Mouse (Mus musculus) myocyte (in vitro differentiated cells): ENCODE measurements around the gene Tbce. TPM values are rescaled to one million over a fixed set of nuclear protein-coding genes. Genes with fewer than 3 reads are reported as not detected.

Experiments
- H3K27me3 ChIP-seq: one replicate; pipeline ENCODE4 v1.6.1; 2011; ENCODE audit not compliant: control insufficient read depth, insufficient read depth, insufficient read length
- H3K36me3 ChIP-seq: one replicate; pipeline ENCODE4 v1.6.1; 2011; ENCODE audit not compliant: control insufficient read depth, insufficient read depth
- H3K4me2 ChIP-seq: one replicate; pipeline ENCODE4 v1.6.1; 2011; ENCODE audit warnings: low read depth, control low read depth
- H3K4me3 ChIP-seq: one replicate; pipeline ENCODE4 v1.5.1; 2011; ENCODE audit warnings: mild to moderate bottlenecking, control low read depth, moderate library complexity
- H3K79me2 ChIP-seq: one replicate; pipeline ENCODE4 v1.6.1; 2011; ENCODE audit not compliant: control insufficient read depth, insufficient read depth
- H3ac ChIP-seq: one replicate; pipeline ENCODE4 v1.6.1; 2011; ENCODE audit not compliant: control insufficient read depth, insufficient read length
- CEBPB ChIP-seq: IDR thresholded peaks from 2 replicates; pipeline ENCODE4 v1.6.1; 2011; ENCODE audit warnings: mild to moderate bottlenecking, moderate library complexity; ENCODE audit not compliant: poor library complexity, insufficient read depth, severe bottlenecking
- E2F4 ChIP-seq: IDR thresholded peaks from one replicate; pipeline ENCODE4 v1.6.1; 2011; ENCODE audit warnings: mild to moderate bottlenecking, control low read depth, moderate library complexity; ENCODE audit not compliant: insufficient read depth
- MAX ChIP-seq: IDR thresholded peaks from one replicate; pipeline ENCODE4 v1.6.1; 2011; ENCODE audit warnings: low read depth, mild to moderate bottlenecking, control low read depth
- MYOD1 ChIP-seq, 3 experiments: IDR thresholded peaks; one replicate each; pipeline ENCODE4 v1.6.1; 2011; ENCODE audit warnings: control low read depth in 2 of 3, low read depth in 2 of 3, mild to moderate bottlenecking in 2 of 3, moderate library complexity in 1 of 3; ENCODE audit not compliant: insufficient read length in 2 of 3, control insufficient read depth in 1 of 3
- MYOG ChIP-seq, 3 experiments: IDR thresholded peaks; one replicate each; pipeline ENCODE4 v1.6.1; 2011; ENCODE audit warnings: control low read depth in 2 of 3, low read depth in 2 of 3, mild to moderate bottlenecking in 2 of 3; ENCODE audit not compliant: insufficient read length in 2 of 3, control insufficient read depth in 1 of 3, insufficient read depth in 1 of 3
- POLR2A ChIP-seq: IDR thresholded peaks from one replicate; pipeline ENCODE4 v1.6.1; 2011; ENCODE audit warnings: low read depth, mild to moderate bottlenecking, control low read depth, moderate library complexity; ENCODE audit not compliant: insufficient read length
- POLR2AphosphoS2 ChIP-seq: IDR thresholded peaks from one replicate; pipeline ENCODE4 v1.6.1; 2011; ENCODE audit warnings: low read depth, control low read depth; ENCODE audit not compliant: insufficient read length
- REST ChIP-seq: IDR thresholded peaks from one replicate; pipeline ENCODE4 v1.6.1; 2011; ENCODE audit warnings: mild to moderate bottlenecking, control low read depth, moderate library complexity; ENCODE audit not compliant: insufficient read depth, insufficient read length
- SRF ChIP-seq: IDR thresholded peaks from one replicate; pipeline ENCODE4 v1.6.1; 2011; ENCODE audit warnings: low read depth; ENCODE audit not compliant: control insufficient read depth, insufficient read length
- TCF12 ChIP-seq: IDR thresholded peaks from one replicate; pipeline ENCODE4 v1.6.1; 2011; ENCODE audit warnings: mild to moderate bottlenecking, control low read depth; ENCODE audit not compliant: poor library complexity, insufficient read depth, severe bottlenecking
- TCF3 ChIP-seq: IDR thresholded peaks from one replicate; pipeline ENCODE4 v1.6.1; 2011; ENCODE audit warnings: low read depth, control low read depth; ENCODE audit not compliant: insufficient read length
- USF1 ChIP-seq: IDR thresholded peaks from one replicate; pipeline ENCODE4 v1.6.1; 2011; ENCODE audit warnings: low read depth, mild to moderate bottlenecking, control low read depth, moderate library complexity
- polyA plus RNA-seq: library from polyadenylated mRNA; unstranded; fragments of >200 nt; fragmentation: generic; extraction: Trizol; gene quantifications from one replicate; pipeline ENCODE4 v1.2.1, GENCODE M21; 2012; ENCODE audit warnings: missing spikeins

Gene Tbce
- polyA plus RNA-seq, 1 experiment, result 20.3 TPM

DNA sequence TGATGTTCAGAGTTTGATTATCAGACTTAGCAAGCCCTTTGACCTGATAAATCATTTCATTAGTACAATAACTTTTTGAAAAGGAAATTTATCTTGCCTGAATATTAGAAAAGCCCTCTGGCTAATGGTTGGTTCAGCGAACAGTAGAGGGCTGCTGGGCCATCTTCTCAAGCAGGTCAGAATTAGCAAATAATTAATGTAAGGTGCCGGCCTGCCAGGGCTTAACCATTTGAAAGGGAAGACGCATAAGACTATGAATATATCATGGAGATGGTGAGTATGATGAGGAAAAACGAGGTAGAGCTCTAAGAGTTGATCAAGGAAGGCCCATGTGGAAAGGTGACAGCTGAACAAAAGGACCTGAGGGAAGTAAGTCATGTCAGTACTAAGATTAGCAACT is 82.8 kb downstream of the Tbce start:
- Histone ChIP-seq H3ac (no peak overlapping the region), H3K36me3 (no peaks in the 10 kb centered on the region), H3K27me3 (no peaks in the 10 kb centered on the region), H3K4me3 (peak overlapping the region; percentile 60), H3K4me2 (peak overlapping the region; percentile 71), H3K79me2 (peaks cover 46% of the 10 kb centered on the region)
- TF ChIP-seq MYOD1 (IDR thresholded peaks at IDR 0.05; ENCODE audit: control insufficient read depth in 1 of 3, insufficient read length in 2 of 3, low read depth in 2 of 3) (no peak), TCF3 (no peak), POLR2AphosphoS2 (no peak), E2F4 (no peak), USF1 (no peak), TCF12 (no peak), MYOG (IDR thresholded peaks at IDR 0.05; ENCODE audit: control insufficient read depth in 1 of 3, insufficient read depth in 1 of 3, insufficient read length in 2 of 3, low read depth in 2 of 3) (no peak), SRF (no peak), POLR2A (no peak), CEBPB (no peak), REST (no peak), MAX (no peak)

DNA sequence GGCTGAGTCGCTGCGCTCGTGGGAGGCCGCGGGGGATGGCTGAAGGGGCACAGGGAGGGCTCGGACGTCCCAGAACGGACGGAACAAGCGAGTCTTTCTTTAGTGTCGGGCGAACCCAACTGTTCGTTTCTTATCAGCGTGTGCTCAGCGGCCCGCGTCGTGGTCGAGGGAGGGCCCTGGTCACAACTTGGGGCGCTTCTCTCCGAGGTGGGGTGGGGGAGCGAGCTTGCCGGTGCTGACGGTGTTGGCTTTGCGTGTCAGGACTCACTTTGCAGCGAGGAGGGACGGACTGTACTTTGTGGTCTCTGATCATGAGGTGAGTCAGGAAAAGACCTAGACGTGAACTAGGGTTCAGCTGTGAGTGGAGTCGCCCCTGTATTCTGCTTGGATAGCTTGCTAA is 84.5 kb downstream of the Tbce start:
- Histone ChIP-seq H3K4me3 (peak overlapping the region; percentile 60), H3K27me3 (no peaks in the 10 kb centered on the region), H3K79me2 (peaks cover 35% of the 10 kb centered on the region), H3K4me2 (peak overlapping the region; percentile 71), H3ac (peak overlapping the region; percentile 46), H3K36me3 (no peaks in the 10 kb centered on the region)
- no peak for TF ChIP-seq CEBPB
- no peak for TF ChIP-seq TCF3
- no peak for TF ChIP-seq MAX
- no peak for TF ChIP-seq TCF12
- no peak for TF ChIP-seq E2F4
- no peak for TF ChIP-seq POLR2AphosphoS2
- no peak for TF ChIP-seq REST
- TF ChIP-seq POLR2A, result no peak
- TF ChIP-seq USF1, result no peak
- no peak for TF ChIP-seq SRF
- TF ChIP-seq MYOD1 (IDR thresholded peaks at IDR 0.05; ENCODE audit: control insufficient read depth in 1 of 3, insufficient read length in 2 of 3, low read depth in 2 of 3), result no peak
- TF ChIP-seq MYOG (IDR thresholded peaks at IDR 0.05; ENCODE audit: control insufficient read depth in 1 of 3, insufficient read depth in 1 of 3, insufficient read length in 2 of 3, low read depth in 2 of 3), result no peak

DNA sequence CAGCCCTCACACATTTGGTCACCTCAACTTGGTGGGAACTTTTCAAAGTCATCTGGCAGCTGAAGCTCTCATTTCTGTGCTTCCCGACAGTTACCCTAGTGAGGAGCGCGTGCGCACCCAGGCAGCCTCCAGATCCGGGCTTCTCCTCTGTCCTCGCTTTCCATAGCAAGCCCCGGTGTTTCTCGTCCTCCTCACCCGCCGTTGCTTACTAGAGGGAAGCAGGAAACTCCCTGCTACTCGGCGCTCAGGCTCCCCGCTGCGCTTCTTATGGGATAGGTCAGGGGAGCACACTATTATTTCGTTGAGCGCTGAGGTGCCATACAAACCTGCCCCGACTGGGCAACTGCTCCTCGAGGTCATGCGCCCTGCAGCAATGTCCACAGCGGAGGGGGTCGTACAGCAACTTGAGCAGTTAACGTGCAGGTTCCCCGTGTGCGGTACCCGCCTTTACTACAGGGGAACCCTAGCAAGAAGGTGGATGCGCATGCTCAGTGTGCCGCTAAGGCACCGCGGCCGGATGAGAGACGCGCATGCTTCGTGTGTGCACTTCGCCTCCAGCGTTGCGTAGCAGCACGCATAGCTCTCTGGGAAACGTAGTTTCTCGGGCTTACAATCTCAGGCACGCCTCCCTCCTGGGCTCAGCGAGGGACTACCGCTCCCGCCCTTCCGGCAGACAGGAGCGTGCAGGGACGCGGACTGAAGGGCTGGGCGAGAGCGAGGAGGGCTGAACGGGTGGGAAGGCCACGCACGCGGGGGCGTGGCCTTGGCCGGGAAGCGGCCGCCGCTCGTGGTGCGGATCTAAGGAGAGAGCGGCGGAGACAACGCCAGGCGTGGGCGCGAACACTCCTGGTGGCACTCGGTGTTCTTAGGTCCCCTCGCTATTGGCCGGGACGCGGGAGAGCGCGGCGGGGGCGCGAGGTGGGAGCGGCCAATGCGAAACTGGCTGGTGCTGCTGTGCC is 85.3 kb downstream of the Tbce start, which contains the start of gene B3galnt2:
B3galnt2 (plus strand) TSS at position 596 of the 959 bp plus-strand sequence.
- peak; percentile 97 for TF ChIP-seq POLR2AphosphoS2
- TF ChIP-seq MAX, result no peak
- TF ChIP-seq SRF, result no peak
- no peak for TF ChIP-seq USF1
- peak in 1 of 3 experiments; percentile 40 for TF ChIP-seq MYOG (IDR thresholded peaks at IDR 0.05; ENCODE audit: control insufficient read depth in 1 of 3, insufficient read depth in 1 of 3, insufficient read length in 2 of 3, low read depth in 2 of 3)
- no peak for TF ChIP-seq TCF3
- no peak for TF ChIP-seq CEBPB
- TF ChIP-seq E2F4, result no peak
- TF ChIP-seq TCF12, result no peak
- TF ChIP-seq POLR2A, result peak; percentile 89
- TF ChIP-seq MYOD1 (IDR thresholded peaks at IDR 0.05; ENCODE audit: control insufficient read depth in 1 of 3, insufficient read length in 2 of 3, low read depth in 2 of 3), result peak in 1 of 3 experiments; percentile 40
- H3K36me3 ChIP-seq, result no peaks in the 10 kb centered on the region
- peaks cover 35% of the 10 kb centered on the region for H3K79me2 ChIP-seq
- no peaks in the 10 kb centered on the region for H3K27me3 ChIP-seq
- H3ac ChIP-seq, result peak within 1 kb of the TSS; percentile 46
- peak within 1 kb of the TSS; percentile 60 for H3K4me3 ChIP-seq
- peak within 1 kb of the TSS; percentile 88 for H3K4me2 ChIP-seq

Other genes with a start within 250 kb of the Tbce start
- 22.4 TPM for gene B3galnt2, start 85.2 kb downstream of the Tbce start, polyA plus RNA-seq
- gene Arid4b, start 23.6 kb upstream of the Tbce start, polyA plus RNA-seq, result 3.7 TPM
- gene Ggps1, start 23.9 kb upstream of the Tbce start, polyA plus RNA-seq, result 8.6 TPM